Mouse (Mus musculus): ENCODE data around the gene Cux1. TPM values are rescaled to one million over a fixed set of nuclear protein-coding genes. Genes with fewer than 3 reads are reported as not detected.
A peak's percentile ranks its signal among the peaks of the same experiment; 100 is the strongest.

Gene Cux1
- total RNA-seq, 1 experiment from 2014 or later: 95.0 TPM

GRCm38 (mm10) chr5:136382261-136383005 lies 184.9 kb downstream of the Cux1 start:
- DNase-seq: no peak

DNA sequence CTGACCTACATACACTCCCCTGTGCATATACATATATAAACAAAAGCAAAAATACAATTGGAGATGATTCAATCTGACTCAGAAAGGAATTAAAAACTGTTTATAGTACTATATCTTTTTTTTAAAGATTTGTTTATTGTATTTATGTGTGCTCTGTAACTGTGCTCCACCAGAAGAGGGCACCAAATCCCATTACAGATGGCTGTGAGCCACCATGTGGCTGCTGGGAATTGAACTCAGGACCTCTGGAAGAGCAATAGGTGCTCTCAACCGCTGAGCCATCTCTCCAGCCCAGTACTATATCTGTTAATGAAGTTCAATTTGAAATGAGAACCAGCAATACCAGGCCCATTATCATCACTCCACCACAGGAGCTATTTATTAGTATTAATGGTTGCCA lies 187.9 kb downstream of the Cux1 start:
- no peak for DNase-seq

DNA sequence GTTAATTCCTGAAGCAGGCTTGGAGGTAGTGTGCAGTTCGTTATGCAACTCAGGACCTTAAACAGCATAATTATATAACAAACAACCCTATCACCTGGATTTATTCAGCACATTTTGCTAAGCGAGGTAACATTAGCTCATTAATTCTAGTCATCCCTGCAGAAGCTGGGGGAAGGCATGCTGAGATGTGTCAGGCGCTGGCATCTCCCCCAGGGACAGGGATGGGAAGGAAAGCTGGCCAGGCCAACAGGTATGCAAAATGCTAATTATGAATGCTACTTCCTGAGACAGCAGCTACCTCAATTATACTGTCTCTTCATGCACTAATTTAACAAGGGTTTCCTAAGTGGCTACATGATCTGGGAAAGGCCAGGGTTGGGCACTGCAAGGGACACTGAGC lies 190.2 kb downstream of the Cux1 start:
- DNase-seq: no peak

- DNase-seq: no peak
Observed at GRCm38 (mm10) chr5:136375350-136375749, 191.9 kb downstream of the Cux1 start.

- DNase-seq: peak; percentile 21
Observed at GRCm38 (mm10) chr5:136372276-136372675, 195.0 kb downstream of the Cux1 start.

GRCm38 (mm10) chr5:136363421-136363820 lies 203.9 kb downstream of the Cux1 start:
- no peak for DNase-seq

DNA sequence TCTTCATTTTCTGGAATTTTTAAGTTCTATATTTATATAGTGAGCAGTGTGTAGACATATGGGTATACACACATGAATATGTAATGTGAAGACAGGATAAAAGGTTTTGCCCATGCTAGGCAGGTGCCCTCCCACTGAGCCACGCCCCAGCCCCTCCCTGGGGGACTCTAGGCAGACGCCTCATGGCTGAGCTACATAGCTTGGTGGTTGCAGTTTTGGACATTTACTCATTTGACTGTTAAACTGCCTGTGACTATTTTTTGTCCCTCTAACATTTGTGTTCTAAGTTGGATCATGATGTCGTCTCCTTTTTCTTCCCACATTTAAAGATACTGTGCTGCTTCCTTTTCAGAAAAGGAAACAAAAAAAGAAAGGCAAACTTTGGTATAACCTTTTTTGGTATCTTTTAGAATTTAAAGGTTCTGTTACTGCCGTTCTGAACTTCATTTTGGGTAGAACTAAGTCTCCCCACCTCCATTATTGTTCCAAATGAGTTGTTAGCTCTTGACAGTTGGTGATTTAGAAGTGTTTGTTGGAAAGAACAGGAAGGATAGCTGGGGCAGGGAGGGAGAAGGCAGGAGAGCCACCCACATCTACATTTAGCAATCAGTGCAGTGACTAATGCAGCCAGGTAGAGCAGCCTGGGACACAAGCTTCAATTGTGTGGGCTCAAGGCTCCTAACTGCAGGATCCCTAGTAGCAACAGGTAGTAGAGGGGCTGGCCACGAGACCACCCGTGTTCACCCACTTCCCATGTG lies 204.6 kb downstream of the Cux1 start:
- no peak for DNase-seq

- no peak for DNase-seq
Observed at GRCm38 (mm10) chr5:136362021-136362420, 205.3 kb downstream of the Cux1 start.

DNA sequence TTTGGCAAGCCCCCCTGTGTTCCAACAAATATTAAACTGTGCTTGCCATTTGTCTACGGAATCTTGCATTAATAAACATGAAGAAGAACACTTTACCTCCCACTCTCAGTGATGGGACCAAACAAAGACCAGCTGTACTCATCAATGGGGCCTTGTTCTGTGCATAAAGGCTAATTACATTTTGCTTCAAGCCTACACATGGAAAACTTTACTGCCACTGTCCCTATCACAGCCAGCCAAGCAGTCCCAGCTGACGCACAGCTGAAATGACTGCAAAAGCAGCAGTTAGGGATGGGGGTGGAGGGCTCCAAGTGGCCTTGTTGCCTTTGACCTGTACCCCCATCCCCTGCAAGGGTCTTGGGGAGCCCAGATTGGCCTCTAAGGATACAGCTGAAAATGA lies 210.1 kb downstream of the Cux1 start:
- DNase-seq: no peak

DNA sequence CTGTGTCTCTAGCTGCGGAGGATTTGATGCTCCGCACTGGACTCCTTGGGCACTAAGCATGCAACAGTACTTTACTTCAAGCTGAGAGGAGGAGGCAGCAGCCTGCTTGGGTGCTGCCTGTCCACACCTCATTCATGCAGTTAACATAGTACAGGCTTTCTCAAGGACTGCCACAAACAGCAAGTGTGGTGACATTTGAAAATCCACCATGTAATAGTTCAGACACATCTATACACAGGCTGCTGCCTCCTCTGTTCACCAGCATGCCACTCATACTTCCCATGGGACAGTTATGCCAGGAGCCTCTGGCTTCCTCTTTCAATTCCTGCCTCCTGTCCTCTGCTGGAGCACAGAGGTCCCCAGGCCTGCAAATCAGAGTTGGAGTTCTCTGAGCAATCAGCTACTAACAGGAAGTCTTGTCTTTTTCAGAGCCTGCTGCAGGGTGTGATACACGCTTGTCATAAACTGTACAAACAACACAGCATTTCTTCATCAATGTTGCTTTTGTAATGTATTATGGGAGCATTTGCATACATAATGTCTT lies 211.6 kb downstream of the Cux1 start:
- DNase-seq: no peak

GRCm38 (mm10) chr5:136354729-136355128 lies 212.6 kb downstream of the Cux1 start:
- peak; percentile 43 for DNase-seq

DNA sequence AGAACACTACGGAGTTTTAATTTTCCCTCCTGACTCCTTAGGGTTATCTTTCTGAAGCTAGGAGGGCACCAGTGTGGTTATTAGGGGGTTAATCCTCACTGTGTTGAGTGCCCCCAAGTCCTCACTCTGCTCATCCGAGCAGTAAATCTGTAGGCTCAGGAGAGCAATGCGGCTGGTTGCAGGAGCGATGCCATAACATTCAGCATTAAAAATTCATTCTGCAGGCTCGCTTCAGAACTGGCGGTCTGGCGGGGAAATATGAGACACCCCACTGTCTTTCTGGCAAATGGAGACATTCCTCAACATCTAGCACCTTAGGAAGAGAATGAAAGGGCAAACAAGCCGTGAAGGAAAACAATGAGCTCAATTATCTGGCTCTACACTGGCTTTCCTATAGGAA lies 214.2 kb downstream of the Cux1 start:
- no peak for DNase-seq

- DNase-seq: no peak
Observed at GRCm38 (mm10) chr5:136343156-136343890, 224.0 kb downstream of the Cux1 start.

DNA sequence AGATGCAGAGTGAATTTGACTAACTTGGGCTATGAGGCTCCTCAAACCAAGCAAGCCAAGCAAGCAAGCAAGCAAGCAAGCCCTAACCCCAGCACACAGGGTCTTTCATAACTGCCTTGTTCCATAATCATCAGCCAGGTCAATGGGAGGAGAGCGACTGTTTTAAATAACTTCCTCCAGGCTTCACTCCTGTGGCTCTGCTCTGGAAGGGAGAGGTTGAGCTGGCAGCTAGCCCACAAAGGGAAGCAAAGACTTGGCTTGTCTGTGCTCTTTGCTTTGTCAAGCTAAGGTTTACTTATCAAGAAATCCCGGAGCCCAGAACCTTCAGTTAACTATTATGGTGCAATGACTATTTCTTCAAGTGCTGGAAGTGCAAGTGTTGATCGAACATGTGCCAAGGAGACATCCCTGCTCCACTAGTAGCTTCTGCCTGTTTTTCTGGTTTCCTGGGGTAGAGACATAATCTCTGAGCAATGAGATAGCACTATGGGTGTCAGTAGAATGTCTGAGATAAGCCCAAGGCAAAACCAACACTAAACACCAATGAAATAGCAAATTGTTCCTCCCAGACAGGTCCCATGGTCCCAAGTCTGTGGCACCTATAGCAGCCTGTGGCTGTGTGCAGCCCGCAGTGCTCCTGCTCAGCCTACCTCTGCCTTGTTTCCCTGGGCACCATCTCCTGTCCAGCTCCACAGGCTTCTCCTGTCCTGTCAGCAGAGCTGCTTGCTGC lies 230.3 kb downstream of the Cux1 start:
- DNase-seq: peak; percentile 34

DNA sequence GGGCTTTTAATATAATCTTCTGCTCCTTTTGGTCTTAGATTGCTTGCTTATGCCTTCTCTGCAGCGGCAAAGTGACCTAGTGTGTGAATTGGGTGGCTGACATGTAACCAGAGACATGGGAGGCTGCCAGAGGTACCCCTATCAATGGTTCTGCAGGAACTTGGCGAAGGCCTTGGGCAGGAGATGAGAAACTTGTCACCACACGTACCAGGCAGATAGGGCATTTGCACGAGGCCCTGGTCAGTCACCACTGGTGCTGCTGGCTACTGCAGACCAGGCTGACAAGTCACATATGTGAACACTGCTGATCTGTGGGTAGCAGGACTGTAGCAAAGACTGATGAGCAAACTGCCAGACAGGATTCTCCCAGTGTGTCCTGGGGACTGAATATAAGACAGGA lies 231.6 kb downstream of the Cux1 start:
- DNase-seq: no peak

GRCm38 (mm10) chr5:136334780-136335179 lies 232.5 kb downstream of the Cux1 start:
- no peak for DNase-seq

GRCm38 (mm10) chr5:136334051-136334450 lies 233.2 kb downstream of the Cux1 start:
- DNase-seq: no peak

GRCm38 (mm10) chr5:136332786-136333462 lies 234.4 kb downstream of the Cux1 start:
- DNase-seq: no peak

GRCm38 (mm10) chr5:136327736-136328135 lies 239.6 kb downstream of the Cux1 start:
- DNase-seq: no peak

- no peak for DNase-seq
Observed at GRCm38 (mm10) chr5:136326626-136327025, 240.7 kb downstream of the Cux1 start.

DNA sequence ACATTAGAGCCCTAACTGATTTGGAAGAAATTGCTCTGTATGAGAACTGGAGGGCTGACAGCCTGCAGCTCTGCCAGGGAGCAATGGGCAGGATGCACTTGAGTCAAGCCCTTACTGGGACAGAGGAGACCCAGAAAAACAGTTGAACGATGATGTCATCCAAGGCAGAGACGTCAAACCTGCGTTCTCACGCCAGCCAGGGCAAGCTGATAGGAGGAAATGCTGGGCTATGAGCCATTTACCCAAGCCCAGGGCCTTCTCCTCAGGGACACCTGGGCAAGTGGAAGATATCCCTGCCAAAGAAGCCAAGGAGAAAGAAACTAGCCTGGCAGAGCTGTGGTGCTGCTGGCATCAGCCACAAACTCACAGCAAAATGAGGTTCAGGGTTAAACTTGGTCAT lies 242.8 kb downstream of the Cux1 start:
- peak; percentile 65 for DNase-seq

Data from adrenal gland, postnatal 14 days (tissue).